Mouse (Mus musculus) heart, embryonic 11.5 days (tissue): ENCODE data around the gene Ephx1. TPM values are rescaled to one million over a fixed set of nuclear protein-coding genes. Genes with fewer than 3 reads are reported as not detected.

Source experiments
- ATAC-seq: fragments of 200-750 bp; cut with Nextera tagmentation; replicated peaks from 2 replicates; pipeline ENCODE4 v1.8.0; 2017; ENCODE audit warnings: moderate library complexity; ENCODE audit not compliant: insufficient number of reproducible peaks, low FRiP score, low TSS enrichment
- H3K27ac ChIP-seq: fragments of 300-500 bp; sonication (generic); 2 replicates; pipeline ENCODE4 v1.5.1; 2014; ENCODE audit warnings: mild to moderate bottlenecking, low read depth, low read length
- H3K27me3 ChIP-seq: fragments of 300-500 bp; sonication (generic); 2 replicates; pipeline ENCODE4 v1.6.1; 2014; ENCODE audit warnings: mild to moderate bottlenecking, low read length, mixed read lengths; ENCODE audit not compliant: control insufficient read depth, insufficient read depth
- H3K36me3 ChIP-seq: fragments of 300-500 bp; sonication (generic); 2 replicates; pipeline ENCODE4 v1.6.1; 2014; ENCODE audit warnings: mild to moderate bottlenecking, low read length, moderate library complexity, mixed read lengths; ENCODE audit not compliant: control insufficient read depth, insufficient read depth
- H3K4me1 ChIP-seq: fragments of 300-500 bp; sonication (generic); 2 replicates; pipeline ENCODE4 v1.6.1; 2014; ENCODE audit warnings: low read length; ENCODE audit not compliant: control insufficient read depth, insufficient read depth
- H3K4me2 ChIP-seq: fragments of 300-500 bp; sonication (generic); 2 replicates; pipeline ENCODE4 v1.6.1; 2014; ENCODE audit warnings: mild to moderate bottlenecking, moderate library complexity
- H3K4me3 ChIP-seq: fragments of 300-500 bp; sonication (generic); 2 replicates; pipeline ENCODE4 v1.5.1; 2014; ENCODE audit warnings: low read depth, low read length
- H3K9ac ChIP-seq: fragments of 300-500 bp; sonication (generic); 2 replicates; pipeline ENCODE4 v1.6.1; 2014; ENCODE audit warnings: mild to moderate bottlenecking, low read depth, low read length, moderate library complexity
- H3K9me3 ChIP-seq: fragments of 300-500 bp; sonication (generic); replicated peaks from 2 replicates; pipeline ENCODE4 v1.6.1; 2016; ENCODE audit warnings: low read length; ENCODE audit not compliant: control insufficient read depth
- WGBS: fragments of 180-500 bp; shearing (Covaris S2); extraction: QIAGEN DNeasy Blood & Tissue Kit; methylation state at CpG from one replicate; pipeline ENCODE4 v1.1.7; 2014; ENCODE audit not compliant: insufficient replicate concordance; 5-methylcytosine and 5-hydroxymethylcytosine counted together
- polyA plus RNA-seq: library from polyadenylated mRNA; unstranded; fragments of >200 nt; fragmentation: Nextera tagmentation; extraction: Ambion mirVana; gene quantifications from 2 replicates; pipeline ENCODE4 v1.2.1, GENCODE M21; 2014

The Ephx1 gene
- polyA plus RNA-seq = 3.0 and 3.8 TPM in 2 replicates

DNA sequence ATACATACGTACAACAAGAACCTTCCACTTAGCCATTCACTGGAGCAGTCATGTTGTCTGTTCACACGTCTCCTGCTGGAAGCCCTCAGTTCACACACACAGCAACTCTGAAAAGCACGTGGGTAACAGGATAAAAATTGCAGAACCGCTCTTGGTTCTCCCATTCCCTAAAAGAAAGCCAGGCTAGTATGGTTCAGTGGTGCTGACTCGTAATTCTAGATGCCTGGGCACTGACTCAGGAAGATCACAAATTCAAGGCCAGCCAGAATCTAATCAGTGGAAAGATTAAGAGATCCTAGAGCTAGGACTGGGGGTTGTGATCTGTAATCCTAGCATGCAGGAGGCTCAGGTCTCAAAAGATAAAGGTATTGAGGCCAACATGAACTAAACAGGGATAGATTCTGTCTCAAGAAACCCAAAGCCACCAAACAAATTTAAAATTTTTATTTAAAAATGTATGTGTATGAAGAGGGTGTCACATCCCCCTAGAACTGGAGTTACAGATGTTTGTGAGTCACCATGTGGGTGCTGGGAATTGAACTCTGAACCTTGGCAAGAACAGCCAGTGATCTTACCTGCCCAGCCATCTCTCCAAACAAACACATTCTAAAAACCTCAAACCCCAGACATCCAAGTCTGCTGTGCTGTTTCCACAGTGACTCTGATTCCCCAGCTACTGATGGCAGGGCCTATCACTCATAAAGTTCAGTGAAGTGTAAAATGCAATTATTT, at the start of gene Ephx1:
Ephx1 (minus strand) TSS at position 149 of the 732 bp plus-strand sequence.
- no peak within 1 kb of the TSS for H3K4me2 ChIP-seq
- peaks cover 3% of the 10 kb centered on the region; the same call in 1 of the 2 replicates for H3K4me1 ChIP-seq
- H3K4me3 ChIP-seq = no peak within 1 kb of the TSS
- H3K27ac ChIP-seq = no peak within 1 kb of the TSS
- H3K36me3 ChIP-seq = no peaks in the 10 kb centered on the region
- 44% methylated on average over 5 of the region's 5 CpGs for WGBS
- no peaks in the 10 kb centered on the region for H3K9me3 ChIP-seq
- no peak for ATAC-seq
- no peak within 1 kb of the TSS for H3K9ac ChIP-seq
- H3K27me3 ChIP-seq = peaks cover 5% of the 10 kb centered on the region; the same call in 1 of the 2 replicates

DNA sequence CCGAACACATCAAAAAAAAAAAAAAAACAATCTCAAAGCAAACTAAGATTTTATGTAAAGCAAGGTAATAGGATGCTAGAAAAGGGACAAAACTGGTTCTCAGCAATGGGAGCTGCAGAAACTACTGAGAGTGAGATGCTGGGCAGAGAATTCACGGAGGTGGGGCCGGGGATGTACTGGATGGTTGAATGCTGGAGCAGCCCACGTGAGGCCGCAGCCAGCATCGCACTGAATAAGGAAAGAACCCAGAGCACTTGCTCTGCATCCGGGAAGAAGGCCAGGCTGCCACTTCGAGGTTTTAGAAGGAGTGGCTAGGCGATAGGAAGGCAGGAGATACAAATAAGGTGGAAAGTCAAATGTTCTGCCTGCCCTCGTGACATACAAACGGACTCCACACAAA, 49.0 kb upstream of the Ephx1 start:
- Histone ChIP-seq H3K9ac (no peak overlapping the region), H3K36me3 (no peaks in the 10 kb centered on the region), H3K4me2 (no peak overlapping the region), H3K4me3 (no peak overlapping the region), H3K27ac (no peak overlapping the region), H3K4me1 (no peaks in the 10 kb centered on the region), H3K27me3 (no peaks in the 10 kb centered on the region), H3K9me3 (no peaks in the 10 kb centered on the region)
- ATAC-seq = no peak
- WGBS = 60% methylated on average over 11 of the region's 11 CpGs

- Histone ChIP-seq H3K4me3 (no peak overlapping the region), H3K9me3 (no peaks in the 10 kb centered on the region), H3K36me3 (no peaks in the 10 kb centered on the region), H3K4me1 (no peaks in the 10 kb centered on the region), H3K27me3 (no peaks in the 10 kb centered on the region), H3K4me2 (no peak overlapping the region), H3K9ac (no peak overlapping the region), H3K27ac (no peak overlapping the region)
- 50% methylated on average over 1 of the region's 1 CpGs for WGBS
- ATAC-seq = no peak
Observed at GRCm38 (mm10) chr1:181068344-181068743, 47.6 kb upstream of the Ephx1 start.

DNA sequence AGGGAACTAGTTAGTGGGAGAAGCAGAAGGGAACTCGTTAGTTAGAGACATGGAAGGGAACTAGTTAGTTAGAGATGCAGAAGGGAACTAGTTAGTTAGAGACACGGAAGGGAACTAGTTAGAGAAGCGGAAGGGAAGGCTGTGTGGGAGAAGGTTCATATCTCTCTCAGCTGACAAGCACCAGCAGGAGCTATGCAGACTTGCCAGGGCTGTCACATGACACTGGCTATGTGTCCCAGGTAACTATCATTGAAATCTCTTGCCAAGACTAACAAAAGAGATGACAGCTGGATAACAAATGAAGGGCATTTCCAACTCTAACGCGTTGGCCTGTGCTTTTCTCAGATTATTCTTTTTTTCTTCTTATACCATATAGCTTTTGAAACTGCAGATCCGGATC, 43.9 kb upstream of the Ephx1 start:
- H3K27ac ChIP-seq = no peak overlapping the region
- 70% methylated on average over 6 of the region's 6 CpGs for WGBS
- H3K36me3 ChIP-seq = no peaks in the 10 kb centered on the region
- no peaks in the 10 kb centered on the region for H3K4me1 ChIP-seq
- no peaks in the 10 kb centered on the region for H3K27me3 ChIP-seq
- H3K9me3 ChIP-seq = no peaks in the 10 kb centered on the region
- no peak for ATAC-seq
- H3K4me2 ChIP-seq = no peak overlapping the region
- no peak overlapping the region for H3K9ac ChIP-seq
- no peak overlapping the region for H3K4me3 ChIP-seq

DNA sequence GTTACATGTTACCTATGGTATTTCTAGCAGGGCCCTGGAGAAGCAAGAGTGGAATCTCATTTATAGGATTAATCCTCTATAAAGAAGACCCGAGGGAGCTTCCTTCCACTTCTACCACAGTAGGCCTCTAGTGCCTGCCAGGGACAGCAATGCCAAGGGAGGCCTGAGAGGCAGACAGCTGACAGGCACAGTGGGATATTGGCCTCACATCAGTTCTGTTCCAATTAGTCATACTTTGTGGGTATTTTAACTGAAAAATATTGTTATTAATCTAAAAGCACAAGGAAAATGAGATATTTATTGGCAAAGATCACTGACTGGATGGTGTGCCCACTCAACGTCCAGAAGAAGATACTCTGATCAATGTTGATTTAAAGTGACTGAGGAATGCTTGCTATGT, 43.3 kb upstream of the Ephx1 start:
- no peak overlapping the region for H3K4me2 ChIP-seq
- no peak for ATAC-seq
- H3K27ac ChIP-seq = no peak overlapping the region
- no peaks in the 10 kb centered on the region for H3K36me3 ChIP-seq
- 47% methylated on average over 2 of the region's 2 CpGs for whole genome bisulfite sequencing
- H3K9me3 ChIP-seq = no peaks in the 10 kb centered on the region
- no peaks in the 10 kb centered on the region for H3K27me3 ChIP-seq
- no peak overlapping the region for H3K9ac ChIP-seq
- no peaks in the 10 kb centered on the region for H3K4me1 ChIP-seq
- no peak overlapping the region for H3K4me3 ChIP-seq

GRCm38 (mm10) chr1:181061784-181062485, 41.2 kb upstream of the Ephx1 start:
- no peak overlapping the region for H3K4me2 ChIP-seq
- H3K27ac ChIP-seq = no peak overlapping the region
- ATAC-seq = no peak
- H3K36me3 ChIP-seq = no peaks in the 10 kb centered on the region
- no peaks in the 10 kb centered on the region for H3K27me3 ChIP-seq
- no peaks in the 10 kb centered on the region for H3K9me3 ChIP-seq
- no peaks in the 10 kb centered on the region for H3K4me1 ChIP-seq
- no peak overlapping the region for H3K4me3 ChIP-seq
- H3K9ac ChIP-seq = no peak overlapping the region
- WGBS = 50% methylated on average over 3 of the region's 3 CpGs

- H3K4me3 ChIP-seq = no peak overlapping the region
- WGBS = 60% methylated on average over 4 of the region's 4 CpGs
- no peaks in the 10 kb centered on the region for H3K36me3 ChIP-seq
- H3K4me1 ChIP-seq = no peaks in the 10 kb centered on the region
- H3K9me3 ChIP-seq = no peaks in the 10 kb centered on the region
- H3K4me2 ChIP-seq = no peak overlapping the region
- H3K27ac ChIP-seq = no peak overlapping the region
- no peak overlapping the region for H3K9ac ChIP-seq
- ATAC-seq = no peak
- no peaks in the 10 kb centered on the region for H3K27me3 ChIP-seq
Observed at GRCm38 (mm10) chr1:181052898-181053297, 32.2 kb upstream of the Ephx1 start.

DNA sequence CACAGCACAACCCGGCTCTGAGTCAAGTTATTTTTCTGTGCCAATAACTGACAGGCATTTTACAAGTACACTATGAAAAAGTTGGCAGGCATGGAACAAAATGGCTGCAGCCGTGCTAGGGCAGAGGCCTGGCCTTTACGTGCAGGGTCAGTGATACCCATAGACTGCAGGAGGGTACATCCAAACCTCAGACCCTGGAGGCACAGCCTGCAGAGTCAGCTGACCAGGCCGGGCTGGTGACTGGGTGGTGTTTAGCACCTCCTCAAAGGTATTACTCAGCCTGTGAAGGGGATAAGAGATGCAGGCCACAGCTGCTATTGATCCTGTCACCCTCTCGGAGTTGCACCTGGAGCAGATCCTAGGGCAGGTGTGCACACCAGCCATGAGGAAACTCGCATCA, 30.2 kb upstream of the Ephx1 start, which contains the start of gene 9130409I23Rik:
9130409I23Rik (plus strand) TSS at position 301 of the 400 bp plus-strand sequence.
- no peak for ATAC-seq
- 78% methylated on average over 6 of the region's 6 CpGs for WGBS

More for the DNA sequence above, 30.2 kb upstream of the Ephx1 start, which contains the start of gene 9130409I23Rik:
- H3K4me2 ChIP-seq = no peak within 1 kb of the TSS
- H3K4me1 ChIP-seq = no peaks in the 10 kb centered on the region
- H3K4me3 ChIP-seq = no peak within 1 kb of the TSS
- no peak within 1 kb of the TSS for H3K27ac ChIP-seq
- H3K27me3 ChIP-seq = no peaks in the 10 kb centered on the region
- H3K36me3 ChIP-seq = no peaks in the 10 kb centered on the region
- H3K9me3 ChIP-seq = no peaks in the 10 kb centered on the region
- H3K9ac ChIP-seq = no peak within 1 kb of the TSS
